Mouse (Mus musculus) spleen, adult 18-20 months (tissue): Measurements from ENCODE around the gene Slc26a8.
"Not testable (repeated sequence)": the region's sequence is repeated elsewhere in the genome, so short reads cannot be mapped to it uniquely, and the experiment has no call there.

Experiments
- DNase-seq, 2 experiments: peaks; one replicate each; pipeline ENCODE4 v3.0.0; 2022; ENCODE audit warnings: mixed read lengths in 2 of 2

Slc26a8 gene

DNA sequence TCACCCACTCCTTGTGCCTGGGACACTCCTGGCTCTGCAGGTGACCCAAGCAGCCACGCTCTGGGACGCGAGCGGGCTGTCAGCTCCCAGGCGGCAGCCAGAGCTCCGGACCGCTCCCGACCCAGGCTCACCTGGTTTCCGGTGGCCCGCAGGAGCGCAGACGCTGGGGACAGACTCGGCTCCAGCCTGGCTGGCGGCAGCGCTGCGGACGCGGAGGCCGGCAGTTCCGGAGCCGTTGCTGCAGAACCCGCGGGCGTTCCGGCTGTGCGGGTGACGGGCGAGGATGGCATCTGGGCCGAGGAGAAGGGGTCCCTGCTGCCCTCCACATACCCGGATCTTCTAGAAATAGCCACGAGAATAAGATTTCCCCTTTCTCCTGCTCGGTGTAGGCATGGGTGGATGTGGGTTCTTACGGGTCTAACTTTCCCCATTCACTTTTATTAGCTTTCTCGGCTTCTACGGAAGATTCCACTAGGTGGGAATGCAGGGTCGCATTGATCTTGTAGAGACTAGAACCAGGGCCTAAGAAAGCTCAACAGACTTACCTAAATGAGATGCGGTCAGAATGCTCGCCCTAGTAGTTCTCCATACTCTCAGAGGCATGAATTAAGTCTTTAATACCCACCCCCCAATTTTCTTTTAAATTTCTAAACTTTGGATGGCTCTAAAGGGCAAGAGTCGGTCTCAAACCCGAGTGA lies at the start of gene Slc26a8:
Slc26a8 (minus strand) TSS at position 648 of the 698 bp plus-strand sequence.
- DNase-seq, result no peak

DNA sequence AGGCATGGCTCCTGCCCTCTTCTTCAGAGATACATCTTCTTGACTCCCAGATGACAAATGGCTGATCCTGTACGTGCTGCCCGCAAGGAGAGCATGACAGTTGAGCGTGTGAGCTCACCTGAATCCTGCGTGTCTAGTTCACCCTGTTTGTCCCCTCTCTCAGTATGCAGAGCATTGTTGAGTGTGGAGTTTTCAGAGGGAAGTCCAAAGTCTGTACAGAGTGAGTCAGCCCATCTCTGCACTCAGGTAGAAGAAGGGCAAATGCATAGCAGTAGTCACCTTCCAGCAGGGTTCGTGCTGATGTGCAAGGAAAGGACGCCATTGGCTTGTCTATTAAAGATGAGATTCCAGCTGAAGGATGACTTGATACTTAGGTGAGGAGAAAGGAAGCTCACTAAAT lies 49.2 kb upstream of the Slc26a8 start:
- DNase-seq, result no peak

DNA sequence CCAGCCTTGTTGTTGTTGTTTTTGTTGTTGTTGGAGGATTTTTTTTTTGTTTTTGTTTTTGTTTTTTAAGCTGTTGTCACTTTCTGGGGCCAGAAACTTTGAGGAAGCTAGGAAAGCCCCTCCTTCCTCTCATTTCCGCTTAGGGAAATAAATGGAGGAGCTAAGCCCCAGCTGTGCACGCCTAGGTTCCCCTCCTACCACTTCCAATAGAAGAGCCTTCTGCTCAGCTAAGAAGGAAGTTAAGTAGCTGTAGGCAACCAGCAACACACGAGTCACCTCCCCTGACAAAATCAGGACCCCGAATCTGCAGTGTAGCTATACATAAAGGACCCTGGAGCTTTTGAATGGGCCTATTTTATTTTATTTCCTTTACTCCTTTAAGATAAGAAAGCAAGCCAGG lies 47.9 kb upstream of the Slc26a8 start:
- no peak for DNase-seq

DNA sequence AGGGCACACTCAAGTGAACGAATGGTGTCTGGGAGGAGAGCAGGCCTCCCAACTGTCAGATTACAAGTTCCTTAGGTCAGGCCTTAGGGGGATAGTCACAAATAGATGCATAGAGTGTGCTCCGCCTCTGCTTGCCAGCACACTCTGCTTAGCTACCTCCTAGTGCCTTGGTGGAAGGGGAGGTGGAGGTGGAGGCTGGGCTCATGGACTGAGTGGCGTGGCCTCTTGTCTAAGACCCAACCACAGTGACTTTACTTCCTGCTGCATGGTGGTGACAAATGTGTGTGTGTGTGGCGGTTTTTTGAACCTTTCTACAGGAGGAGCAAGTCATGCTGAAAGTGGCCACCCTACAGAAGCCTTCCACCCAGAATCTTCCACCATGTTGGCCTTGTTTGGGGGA lies 46.5 kb upstream of the Slc26a8 start:
- DNase-seq, result no peak

DNA sequence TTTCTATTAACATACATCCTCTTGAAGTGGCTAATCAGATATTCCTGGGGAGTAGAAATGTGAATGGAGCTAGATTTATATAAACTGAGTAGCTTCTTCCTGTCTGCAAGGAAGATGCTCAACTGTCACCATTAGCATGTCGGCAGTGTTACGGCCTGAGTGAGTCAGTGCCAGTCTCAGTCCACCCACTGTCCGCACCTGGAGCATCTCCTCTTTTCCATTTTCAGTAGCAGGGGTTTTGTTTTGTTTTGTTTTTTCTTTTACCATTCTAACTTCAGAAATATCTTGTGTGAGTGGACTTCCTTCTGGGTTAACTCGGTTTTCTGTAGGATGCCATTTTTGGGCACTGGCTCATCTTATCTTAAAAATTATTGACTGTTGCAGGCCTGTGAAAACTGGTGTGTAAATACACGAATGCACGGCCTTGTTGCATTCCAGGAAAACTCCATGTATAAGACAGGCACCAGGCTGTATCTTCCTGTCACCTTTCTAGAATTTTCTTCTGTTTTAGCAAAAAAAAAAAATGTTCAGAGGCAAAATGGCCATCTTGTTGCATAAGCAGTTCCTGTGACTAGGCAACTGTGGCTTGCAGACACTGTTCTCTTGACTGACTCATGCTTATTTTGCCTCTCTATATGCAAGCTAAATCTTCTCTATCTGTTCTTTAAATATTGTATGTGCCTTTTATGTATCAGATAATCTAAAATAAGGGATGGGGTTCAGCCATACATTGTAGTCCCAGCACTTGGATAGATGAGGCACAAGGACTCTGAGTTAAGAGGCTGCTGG lies 45.5 kb upstream of the Slc26a8 start:
- no peak for DNase-seq

DNA sequence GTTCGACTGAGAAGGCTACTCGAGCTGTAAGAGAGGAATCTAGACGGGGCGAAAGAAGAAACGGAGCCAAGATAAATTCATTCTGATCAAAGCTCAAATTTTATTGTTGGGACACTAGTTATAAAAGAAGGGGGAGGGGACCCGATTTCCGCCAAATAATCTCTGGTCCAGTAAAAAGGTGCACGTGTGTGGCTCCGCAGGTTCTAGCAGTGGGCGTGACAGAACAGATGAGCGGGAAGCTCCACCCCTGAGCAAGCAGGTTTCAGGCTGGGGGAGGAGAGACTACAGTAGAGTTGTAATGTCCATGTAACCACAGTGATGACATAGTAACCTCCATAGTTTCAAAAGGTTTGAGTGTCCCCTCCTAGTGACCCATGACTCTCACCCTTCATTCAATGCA lies 37.5 kb upstream of the Slc26a8 start:
- DNase-seq, result not testable (repeated sequence)

DNA sequence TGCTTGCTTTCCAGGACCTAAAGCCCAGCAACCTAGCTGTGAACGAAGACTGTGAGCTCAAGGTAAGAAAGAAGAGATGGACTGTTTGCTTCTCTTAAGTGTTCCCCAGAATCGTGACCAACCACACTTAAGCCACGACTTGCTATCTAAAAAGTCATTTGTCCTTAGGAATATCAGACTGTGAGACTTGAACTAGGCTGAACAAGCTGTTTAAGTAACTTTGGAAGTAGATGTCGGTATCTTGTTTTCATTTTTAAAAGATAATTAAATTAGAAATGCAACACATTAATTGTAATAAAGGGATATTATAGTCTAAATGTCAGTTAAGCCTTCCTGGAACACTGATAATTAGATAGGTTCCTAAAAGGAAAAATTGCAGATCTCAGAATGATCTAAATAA lies 35.8 kb upstream of the Slc26a8 start, which contains the start of gene AC170998.1:
AC170998.1 (plus strand) TSS at position 301 of the 400 bp plus-strand sequence.
- no peak for DNase-seq

DNA sequence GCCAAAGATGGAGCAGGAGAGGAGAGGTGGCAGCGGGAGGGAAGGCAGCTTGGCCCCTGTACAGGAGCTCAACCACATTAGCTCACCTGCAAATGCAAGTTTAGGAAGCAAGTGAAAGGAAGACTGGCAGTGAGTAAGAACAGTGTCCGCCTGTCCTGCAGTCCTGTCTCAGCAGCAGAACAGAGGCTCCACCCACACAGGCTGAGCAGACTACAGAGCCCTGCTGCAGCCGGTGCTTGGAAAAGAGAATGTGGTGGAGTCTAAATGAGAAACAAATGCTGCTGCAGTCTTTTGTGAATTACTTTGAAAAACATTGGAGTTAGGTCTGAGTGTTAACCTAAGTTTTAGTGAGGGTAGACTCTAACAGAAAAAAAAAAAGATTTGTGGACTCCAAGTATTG lies 27.5 kb upstream of the Slc26a8 start:
- no peak for DNase-seq

DNA sequence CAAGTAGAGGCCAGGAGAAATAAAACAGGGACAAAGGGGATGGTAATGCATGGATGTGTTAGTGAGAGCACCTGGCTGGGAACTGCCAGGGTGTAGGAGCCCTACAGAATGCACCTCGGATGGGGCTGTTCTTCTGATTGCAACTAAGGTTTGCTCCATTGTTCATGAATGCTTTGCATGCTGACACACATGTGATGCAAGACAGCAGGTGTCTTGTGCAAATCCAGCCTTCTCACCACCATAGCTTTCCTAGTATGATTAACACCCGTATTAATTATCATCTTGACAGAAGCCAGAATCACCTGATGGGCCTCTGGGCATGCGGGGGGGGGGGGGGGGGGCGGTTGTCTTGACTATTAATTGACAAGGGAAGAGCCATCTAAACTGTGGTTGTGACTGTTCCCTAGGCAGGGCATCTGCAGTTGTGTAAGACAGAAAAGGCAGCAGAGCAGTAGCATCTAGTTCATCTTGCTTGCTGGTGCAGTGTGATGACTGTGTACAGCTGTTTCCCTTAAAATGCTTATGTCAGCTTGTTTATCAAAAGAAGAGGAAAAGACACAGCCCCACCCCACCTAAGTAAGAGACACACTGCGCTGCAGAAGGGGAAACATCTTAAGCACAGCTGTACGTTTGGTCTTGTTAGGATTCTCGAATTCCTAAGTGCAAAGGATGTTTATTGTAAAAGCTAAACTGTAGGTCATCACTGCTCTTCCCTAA lies 26.0 kb upstream of the Slc26a8 start:
- DNase-seq, result no peak

DNA sequence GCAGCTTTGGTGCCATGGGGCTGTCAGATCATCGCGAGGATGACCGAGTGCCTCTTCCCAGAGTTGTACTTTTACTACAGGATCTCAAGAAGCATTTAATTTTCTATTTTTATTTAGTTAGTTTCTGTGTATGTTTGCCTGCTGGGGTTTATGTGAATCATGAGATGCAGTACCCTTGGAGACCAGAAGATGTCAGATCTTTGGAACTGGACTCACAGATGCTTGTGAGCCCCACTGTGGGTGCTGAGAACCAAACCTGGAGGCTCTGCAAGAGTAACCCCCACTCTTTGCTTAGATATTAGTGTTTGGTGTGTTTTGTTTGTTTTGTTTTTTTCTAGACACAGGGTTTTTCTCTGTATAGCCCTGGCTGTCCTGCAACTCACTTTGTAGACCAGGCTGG lies 24.0 kb upstream of the Slc26a8 start:
- no peak for DNase-seq

DNA sequence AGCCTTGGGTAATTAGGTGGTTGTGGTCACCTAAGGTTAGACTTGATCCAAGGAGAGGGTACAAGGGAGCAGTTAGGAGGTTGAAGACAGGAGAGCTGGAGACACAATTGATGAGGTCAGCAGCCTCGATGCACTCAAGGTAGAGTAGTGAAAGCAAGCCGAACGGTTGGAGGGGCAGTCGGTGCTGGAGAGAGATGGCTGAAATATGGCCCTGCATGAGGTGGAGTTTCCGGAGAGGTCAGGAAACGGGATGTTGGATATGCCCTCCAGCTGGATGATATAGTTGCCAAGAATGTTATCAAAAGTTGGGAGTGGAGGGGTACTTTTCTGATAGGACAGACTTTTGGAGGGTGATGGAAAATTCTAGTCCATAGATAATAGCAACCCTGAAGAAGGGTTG lies 22.3 kb upstream of the Slc26a8 start:
- DNase-seq, result no peak

DNA sequence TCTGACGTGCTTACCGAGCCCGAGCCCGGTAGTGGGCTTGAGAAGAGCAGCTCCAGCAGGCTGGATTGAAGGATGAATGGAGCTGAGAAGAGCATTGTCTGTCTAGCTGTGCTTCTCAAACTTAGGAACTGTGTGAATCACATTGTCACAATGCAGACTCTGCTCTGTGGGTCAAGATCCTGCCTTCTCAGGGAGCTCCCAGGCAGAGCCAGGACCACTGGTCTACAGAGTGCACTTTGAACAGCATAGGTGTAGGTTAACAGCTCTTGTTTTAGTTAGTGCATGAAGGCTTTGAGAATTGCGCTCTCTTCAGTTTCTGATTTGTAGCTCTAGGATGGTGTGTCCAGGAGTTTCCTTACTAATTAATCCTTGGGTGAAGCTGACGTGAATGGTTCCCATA lies 21.2 kb upstream of the Slc26a8 start:
- DNase-seq, result no peak

DNA sequence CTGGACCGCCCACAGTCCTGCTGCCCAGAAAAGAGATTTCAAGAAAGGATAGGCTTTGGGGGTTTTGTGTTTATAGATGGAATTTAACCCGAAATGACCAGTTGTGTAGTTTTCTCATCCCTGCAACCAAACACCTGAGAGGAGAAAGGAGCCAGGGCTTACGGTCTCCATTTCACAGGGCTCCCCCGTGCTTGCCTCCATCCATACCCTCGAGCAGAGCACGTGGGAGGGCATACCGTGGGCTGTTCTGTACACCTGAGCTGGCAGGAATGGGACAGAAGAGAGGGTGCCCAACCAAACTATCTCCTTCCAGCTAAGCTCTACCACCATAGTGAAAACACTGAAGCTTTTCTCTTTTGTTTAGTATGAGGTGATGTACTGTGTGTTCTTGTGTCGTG lies 20.3 kb upstream of the Slc26a8 start:
- DNase-seq, result no peak

DNA sequence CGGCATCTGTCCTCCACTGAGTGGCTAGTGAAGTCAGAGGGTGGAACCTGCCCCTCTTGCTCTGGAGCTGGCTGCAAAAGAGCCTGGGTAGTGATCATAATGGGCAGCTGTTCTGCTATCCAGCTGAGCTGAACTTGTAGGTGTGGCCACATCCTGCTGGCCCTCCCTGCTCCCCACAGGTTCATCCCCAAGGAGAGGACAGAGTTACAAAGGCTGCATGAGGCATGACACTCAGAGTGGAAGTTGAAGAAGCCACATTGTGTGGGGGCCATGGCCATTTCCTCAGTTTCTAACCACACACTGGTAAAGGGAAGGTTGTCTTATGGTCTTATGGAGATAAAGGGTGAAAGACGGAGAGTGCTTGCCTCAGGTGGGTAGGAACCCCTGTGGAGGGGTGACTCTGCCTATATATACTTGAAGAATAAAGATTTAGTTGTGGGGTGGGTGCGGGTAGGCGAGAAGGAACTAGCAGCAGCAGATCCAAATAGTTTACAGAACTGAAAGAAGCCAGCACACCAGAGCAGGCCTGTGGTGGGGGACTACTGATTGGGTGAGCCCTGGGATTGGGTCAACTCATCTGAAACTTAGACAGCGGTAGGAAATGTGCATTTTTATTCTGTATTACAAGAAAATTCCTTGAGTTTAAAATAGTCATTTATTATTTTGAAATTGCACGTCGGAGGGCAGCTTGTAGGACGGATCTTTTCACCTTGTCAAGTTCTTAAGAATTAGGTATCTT lies 19.7 kb upstream of the Slc26a8 start:
- DNase-seq, result peak in 1 of 2 experiments; percentile 21

DNA sequence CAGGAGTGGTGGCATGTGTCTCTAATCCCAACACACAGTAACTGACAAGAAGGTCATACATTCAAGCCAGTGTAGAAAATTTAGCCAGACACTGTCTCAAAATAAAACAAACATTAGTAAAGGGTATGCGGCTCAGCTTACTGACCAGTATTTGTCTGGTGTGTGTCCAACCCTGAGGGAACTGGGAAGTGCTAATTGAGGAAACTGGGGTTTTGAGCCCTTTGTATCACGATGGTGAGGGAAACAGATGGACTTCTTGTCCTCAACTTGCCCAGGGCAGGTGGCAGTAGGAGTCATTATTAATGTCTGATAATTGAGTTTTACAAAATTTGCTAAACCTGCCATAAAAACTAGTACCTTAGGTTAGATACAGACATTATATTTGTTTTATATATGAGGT lies 19.0 kb upstream of the Slc26a8 start:
- DNase-seq, result no peak

DNA sequence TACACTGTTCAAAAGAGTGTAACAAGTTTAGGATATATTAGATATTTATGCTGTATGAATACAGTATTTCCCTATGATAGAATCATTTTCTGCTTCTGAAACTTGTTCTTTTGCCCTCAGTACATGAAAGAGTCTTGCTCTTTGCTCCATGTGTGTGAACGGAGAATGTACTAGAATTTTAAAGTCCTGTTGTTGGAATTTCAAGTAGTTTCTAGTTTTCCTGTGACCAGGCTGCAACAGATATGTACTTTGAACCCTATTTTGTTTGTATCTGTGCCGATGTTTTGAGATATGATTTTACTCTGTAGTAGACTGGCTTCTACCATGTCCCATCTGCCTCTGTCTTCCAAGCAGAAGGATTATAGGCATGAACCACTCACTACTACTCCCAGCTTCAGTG lies 17.8 kb upstream of the Slc26a8 start:
- no peak for DNase-seq

DNA sequence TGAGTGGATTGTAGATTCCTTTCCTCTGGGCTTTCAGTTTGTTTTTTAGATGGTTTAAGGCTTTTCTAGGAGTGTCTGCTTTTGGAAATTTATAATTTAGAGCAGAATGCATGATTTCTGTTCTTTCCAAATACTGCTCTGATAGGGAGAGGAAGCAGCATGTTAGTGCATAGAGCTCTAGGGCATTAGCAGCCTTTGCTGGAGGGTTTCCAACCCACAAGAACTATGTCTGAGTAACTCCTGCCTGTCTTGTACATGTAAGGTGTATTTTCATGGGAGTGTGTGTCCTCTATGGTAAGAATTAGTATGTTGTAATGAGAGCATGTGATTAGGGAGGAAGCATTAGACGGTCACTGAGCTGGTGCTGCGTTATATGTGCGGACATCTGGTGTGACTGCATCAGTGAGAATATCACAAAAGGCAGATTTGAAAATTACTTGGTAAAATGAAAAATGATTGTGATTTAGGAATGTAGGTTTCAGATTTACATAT lies 17.1 kb upstream of the Slc26a8 start:
- DNase-seq, result no peak

DNA sequence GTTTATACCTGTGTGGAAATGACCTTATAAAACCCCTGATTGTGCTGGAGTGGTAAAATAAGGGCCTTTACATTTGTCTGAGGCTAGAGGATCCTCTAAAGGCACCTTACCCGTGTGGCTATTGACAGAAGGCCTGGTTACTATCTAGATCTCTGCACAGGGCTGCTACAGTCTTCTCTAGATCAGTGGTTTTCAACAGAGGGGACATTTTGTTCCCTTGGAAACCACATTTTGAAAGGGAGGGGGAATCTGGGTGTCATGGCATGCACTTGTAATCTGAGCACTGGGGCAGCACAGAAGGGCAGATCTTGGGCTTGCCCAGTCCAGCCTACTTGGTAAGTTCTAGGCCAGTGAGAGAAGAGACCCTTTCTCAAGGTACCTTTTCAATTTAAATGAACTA lies 16.7 kb upstream of the Slc26a8 start:
- no peak for DNase-seq

DNA sequence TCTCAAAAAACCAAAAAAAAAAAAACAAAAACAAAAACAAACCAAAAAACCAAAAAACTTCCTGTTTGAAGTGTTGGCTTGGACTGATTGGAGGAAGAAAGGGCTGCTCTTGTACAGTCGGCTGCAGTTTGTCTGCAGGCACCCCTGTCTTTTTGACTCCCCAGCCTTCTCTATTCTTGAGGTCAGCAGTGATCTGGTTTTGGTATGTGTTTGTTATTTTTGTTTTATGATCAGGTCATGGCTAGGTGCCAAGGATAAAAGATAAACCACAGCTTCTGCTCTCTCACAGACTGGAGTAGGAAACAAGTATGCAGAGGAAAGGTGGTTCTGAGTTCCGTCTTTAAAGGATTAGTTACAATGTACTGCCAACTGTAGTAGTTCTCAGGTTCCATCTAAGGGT lies 12.6 kb upstream of the Slc26a8 start:
- DNase-seq, result no peak

DNA sequence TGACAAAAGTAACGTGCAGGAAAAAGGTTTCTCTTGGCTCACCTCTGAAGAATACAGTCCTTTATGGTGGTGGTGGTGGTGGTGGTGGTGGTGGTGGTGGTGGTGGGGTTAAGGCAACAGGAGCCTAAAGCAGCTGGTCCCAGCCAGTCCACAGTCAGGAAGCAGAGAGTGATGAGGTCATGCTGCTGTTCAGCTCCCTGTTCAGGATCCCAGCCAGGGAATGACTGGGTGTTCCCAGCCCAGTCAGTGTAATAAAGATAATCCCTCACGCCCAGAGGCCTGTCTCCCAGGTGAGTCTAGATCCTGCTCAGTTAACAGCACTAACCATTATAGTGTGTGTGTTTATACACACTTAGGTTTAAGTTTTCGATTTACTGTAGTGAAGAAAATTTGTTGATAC lies 11.7 kb upstream of the Slc26a8 start:
- no peak for DNase-seq

DNA sequence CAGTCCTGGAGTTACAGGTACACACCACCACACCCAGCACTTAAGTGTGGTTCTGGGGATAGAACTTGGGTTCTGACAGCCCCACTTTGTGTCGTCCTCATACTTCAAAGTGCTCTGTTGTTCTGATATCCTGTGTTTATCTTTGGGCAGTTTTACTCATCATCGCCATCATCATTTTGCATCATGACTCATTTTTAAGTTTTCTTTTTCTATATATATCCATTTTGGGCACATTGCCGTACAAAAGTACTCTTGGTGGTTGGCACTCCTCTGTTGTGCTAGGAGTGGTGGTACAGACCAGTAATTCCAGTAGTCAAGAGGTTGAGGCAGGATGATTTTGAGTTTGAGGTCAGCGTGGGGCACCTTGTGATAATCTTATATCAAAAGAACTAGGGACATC lies 11.1 kb upstream of the Slc26a8 start:
- DNase-seq, result no peak

DNA sequence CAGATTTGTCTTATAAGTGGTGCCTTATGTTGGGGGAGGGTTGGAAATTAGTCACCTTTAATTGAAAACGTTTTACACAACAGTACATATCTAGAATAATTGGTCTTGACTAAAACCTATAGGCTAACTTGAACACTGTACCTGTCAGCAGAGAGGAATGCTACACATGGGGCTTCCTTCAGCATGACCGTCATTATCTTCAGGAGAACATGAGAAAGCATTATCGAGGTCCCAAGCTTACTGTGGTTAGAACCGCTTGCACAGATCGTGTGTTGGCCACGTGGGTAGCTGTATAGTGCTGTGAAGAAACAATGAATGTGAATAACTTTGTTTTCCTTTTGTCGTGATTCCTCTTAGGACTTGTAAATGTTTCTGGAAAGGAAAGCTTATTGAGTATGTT lies 9.8 kb upstream of the Slc26a8 start:
- DNase-seq, result no peak

DNA sequence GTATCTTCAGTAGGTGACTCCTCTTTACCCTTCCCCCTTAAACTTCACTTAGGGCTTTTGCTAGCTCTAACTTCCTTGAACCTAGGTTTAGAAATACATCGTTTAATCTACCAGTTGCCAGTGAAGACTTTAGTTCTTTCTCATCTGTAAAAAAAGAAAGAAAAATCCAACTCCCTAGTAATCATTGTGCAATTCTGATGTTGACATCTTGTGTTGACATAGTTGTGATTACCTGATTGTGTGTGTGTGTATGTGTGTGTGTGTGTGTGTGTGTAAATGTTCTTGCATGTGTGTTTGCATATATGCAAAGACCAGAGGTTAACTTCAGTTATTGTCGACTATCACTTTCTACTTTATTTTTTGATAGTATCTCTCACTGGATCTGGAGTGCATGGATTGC lies 8.6 kb upstream of the Slc26a8 start:
- no peak for DNase-seq
